ENCODE assay signal across 13 mouse cellular contexts in genomic region chr3:19407591-19408090, GRCm38 (mm10).
"Had no signal": no experiment of that assay in that cellular context is flagged by ENCODE, and none has a peak within 500 bp of the region (broad histone marks: within the 10 kb centered on the region; RNA-seq: fewer than 3 reads in every experiment).

No protein-coding gene starts in this region.

- H3K4me1 ChIP-seq: limb, embryonic 13.5 days; liver, embryonic 15.5 days; neural tube, embryonic 15.5 days had no signal

- H3K9me3 ChIP-seq: limb, embryonic 13.5 days; liver, embryonic 15.5 days; midbrain, embryonic 13.5 days; neural tube, embryonic 15.5 days had no signal

- ATAC-seq: intestine, postnatal 0 days had no signal

- DNase-seq: kidney, postnatal 4 days; lung, postnatal 14 days; right cerebral cortex, adult 18-20 months; right cerebral cortex, postnatal 25 days; thymus, postnatal 36 days had no signal

- H3K27me3 ChIP-seq: limb, embryonic 13.5 days; liver, embryonic 15.5 days; midbrain, embryonic 13.5 days; neural tube, embryonic 15.5 days had no signal

- H3K4me3 ChIP-seq: layer of hippocampus, adult 2 months; limb, embryonic 13.5 days; liver, embryonic 15.5 days; midbrain, embryonic 13.5 days; neural tube, embryonic 15.5 days had no signal

- H3K36me3 ChIP-seq: limb, embryonic 13.5 days; liver, embryonic 15.5 days; midbrain, embryonic 13.5 days; neural tube, embryonic 15.5 days had no signal

- H3K9ac ChIP-seq: limb, embryonic 13.5 days; liver, embryonic 15.5 days; midbrain, embryonic 13.5 days; neural tube, embryonic 15.5 days had no signal

- H3K27ac ChIP-seq: kidney, postnatal 0 days; layer of hippocampus, adult 2 months; liver, embryonic 15.5 days; midbrain, embryonic 13.5 days; neural tube, embryonic 15.5 days had no signal

- H3K4me2 ChIP-seq: limb, embryonic 13.5 days; liver, embryonic 11.5 days; liver, embryonic 15.5 days; midbrain, embryonic 13.5 days had no signal
